11 mouse cellular contexts compared by ENCODE assay signal in the genomic region with DNA sequence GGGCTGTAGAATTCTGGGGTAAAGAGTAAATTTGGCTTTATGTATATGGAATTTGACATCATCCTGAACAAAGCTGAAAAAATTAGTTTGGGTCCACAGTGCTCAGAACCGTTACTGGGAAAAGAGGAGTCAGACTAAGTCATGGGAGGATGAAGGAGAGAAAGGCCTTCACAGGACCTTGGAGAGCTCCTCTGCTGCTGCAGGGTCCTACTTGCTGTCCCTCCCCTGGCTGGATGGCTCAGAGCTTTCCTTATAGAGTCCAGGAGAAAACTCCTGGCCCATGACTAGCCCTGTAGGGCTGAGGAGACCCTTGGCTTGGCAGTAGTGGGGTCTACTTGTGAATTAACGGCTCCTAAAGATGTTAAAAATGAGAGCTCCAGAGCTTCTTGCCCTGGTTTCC. TPM values are rescaled to one million over a fixed set of nuclear protein-coding genes. Genes with fewer than 3 reads are reported as not detected.
DNase-seq lines count a peak whose midpoint lies in the region; ATAC-seq and TF ChIP-seq lines count a peak whose summit lies in the region.
"Had no signal": no experiment of that assay in that cellular context is flagged by ENCODE, and none has a peak within 500 bp of the region (broad histone marks: within the 10 kb centered on the region; RNA-seq: fewer than 3 reads in every experiment).

No protein-coding gene starts in this region.

- no peaks in the 10 kb centered on the region for H3K27me3 ChIP-seq in lung, postnatal 0 days (replicated peaks; ENCODE audit: insufficient read depth, low read length)
- H3K27me3 ChIP-seq: forebrain, embryonic 15.5 days had no signal

- H3K4me2 ChIP-seq in lung, postnatal 0 days (replicated peaks; ENCODE audit: low read depth, low read length) = no peak overlapping the region
- H3K4me2 ChIP-seq: forebrain, embryonic 15.5 days had no signal

- WGBS in lung, postnatal 0 days = 36% methylated on average over 2 of the region's 2 CpGs

- H3K4me1 ChIP-seq in lung, postnatal 0 days (ENCODE audit: insufficient read depth, low read depth, low read length) = no peaks in the 10 kb centered on the region

- TF ChIP-seq CTCF in lung, postnatal 0 days (IDR thresholded peaks at IDR 0.05) = no peak

- H3K9me3 ChIP-seq in lung, postnatal 0 days (ENCODE audit: low read length) = no peaks in the 10 kb centered on the region
- H3K9me3 ChIP-seq: forebrain, embryonic 15.5 days had no signal

- no peak overlapping the region for H3K27ac ChIP-seq in lung, postnatal 0 days (ENCODE audit: low read length)
- H3K27ac ChIP-seq: forebrain, embryonic 15.5 days had no signal

- H3K9ac ChIP-seq in lung, postnatal 0 days (replicated peaks; ENCODE audit: low read depth) = no peak overlapping the region
- H3K9ac ChIP-seq: forebrain, embryonic 15.5 days had no signal

- TF ChIP-seq EP300 in lung, postnatal 0 days (IDR thresholded peaks at IDR 0.05) = no peak

- peak; percentile 61 for ATAC-seq in lung, postnatal 0 days
- ATAC-seq: forebrain, embryonic 15.5 days had no signal

- DNase-seq in adrenal gland, adult 2 months = peak; percentile 16
- DNase-seq in adrenal gland, adult 18-20 months (ENCODE audit: low spot score in 2 of 2) = no peak
- peak; percentile 62 for DNase-seq in lung, postnatal 0 days (ENCODE audit: low spot score)
- no peak for DNase-seq in lung, adult 18-20 months
- peak; percentile 71 for DNase-seq in forelimb bud, embryonic 11.5 days (ENCODE audit: low read depth, low spot score)
- peak; percentile 64 for DNase-seq in retina, embryonic 14.5 days (ENCODE audit: low spot score)
- no peak for DNase-seq in cerebellum, adult 18-20 months
- no peak for DNase-seq in MN1 (ENCODE audit: low spot score)
- DNase-seq: thymus, postnatal 14 days had no signal

- H3K36me3 ChIP-seq in lung, postnatal 0 days (ENCODE audit: insufficient read depth, low read length) = no peaks in the 10 kb centered on the region
- H3K36me3 ChIP-seq: forebrain, embryonic 15.5 days had no signal

- no peak overlapping the region for H3K4me3 ChIP-seq in lung, postnatal 0 days (ENCODE audit: low read depth, low read length)
- H3K4me3 ChIP-seq: forebrain, embryonic 15.5 days had no signal

RNA-seq across cellular contexts. Expression of gene Cdhr3, which starts 8.0 kb away (rescaled TPM):
- not detected for total RNA-seq in adrenal gland, adult 2 months (2021)
- 0.06 TPM in 1 of 2 replicates, not detected in the other for polyA plus RNA-seq in adrenal gland, adult 2 months (2012; rRNA removed)
- total RNA-seq in adrenal gland, adult 18-20 months (2021) = not detected
- polyA plus RNA-seq in lung, postnatal 0 days (2015; fragmentation: Nextera tagmentation; extraction: Ambion mirVana) = 5.6 and 6.5 TPM in 2 replicates
- polyA plus RNA-seq: large intestine, adult 2 months had no signal

Comparison
In these comparisons a context has a peak if more than half of its experiments do, and no peak if none do; other contexts are left out.
1. DNase-seq: peak in adrenal gland, adult 2 months (single experiment), lung, postnatal 0 days (single experiment), forelimb bud, embryonic 11.5 days (single experiment) and retina, embryonic 14.5 days (single experiment); none in adrenal gland, adult 18-20 months (0 of 2), lung, adult 18-20 months (0 of 2), cerebellum, adult 18-20 months (0 of 2) and MN1 (single experiment).